Mouse (Mus musculus): ENCODE data around the gene Cenpc1. TPM values are rescaled to one million over a fixed set of nuclear protein-coding genes. Genes with fewer than 3 reads are reported as not detected.

The Cenpc1 gene
- polyA plus RNA-seq, 2 experiments: 18.9 to 26.4 TPM

GRCm38 (mm10) chr5:85986734-85987515 is 78.5 kb downstream of the Cenpc1 start:
- ATAC-seq (ENCODE audit: low FRiP score, low read depth): no peak
- no peak for TF ChIP-seq POLR2A (IDR thresholded peaks at IDR 0.05; ENCODE audit: borderline replicate concordance, extremely low read depth, insufficient read depth, insufficient read length)
- H3K4me2 ChIP-seq (replicated peaks; ENCODE audit: low read depth, low read length, severe bottlenecking): no peak overlapping the region
- H3K36me3 ChIP-seq (ENCODE audit: control insufficient read depth, insufficient read depth, low read length): no peaks in the 10 kb centered on the region
- no peaks in the 10 kb centered on the region for H3K4me1 ChIP-seq (ENCODE audit: control insufficient read depth, insufficient read depth, low read length)
- 74% methylated on average over 4 of the region's 4 CpGs for WGBS
- no peaks in the 10 kb centered on the region for H3K9me3 ChIP-seq (ENCODE audit: control insufficient read depth, low read length)
- no peaks in the 10 kb centered on the region for H3K27me3 ChIP-seq (ENCODE audit: control insufficient read depth, insufficient read depth, low read length)
- H3K9ac ChIP-seq (ENCODE audit: low read depth, low read length, severe bottlenecking): no peak overlapping the region
- H3K4me3 ChIP-seq (replicated peaks; ENCODE audit: low read length): no peak overlapping the region
- no peak overlapping the region for H3K27ac ChIP-seq (replicated peaks; ENCODE audit: low read depth, low read length)
- DNase-seq (ENCODE audit: low spot score): no peak

DNA sequence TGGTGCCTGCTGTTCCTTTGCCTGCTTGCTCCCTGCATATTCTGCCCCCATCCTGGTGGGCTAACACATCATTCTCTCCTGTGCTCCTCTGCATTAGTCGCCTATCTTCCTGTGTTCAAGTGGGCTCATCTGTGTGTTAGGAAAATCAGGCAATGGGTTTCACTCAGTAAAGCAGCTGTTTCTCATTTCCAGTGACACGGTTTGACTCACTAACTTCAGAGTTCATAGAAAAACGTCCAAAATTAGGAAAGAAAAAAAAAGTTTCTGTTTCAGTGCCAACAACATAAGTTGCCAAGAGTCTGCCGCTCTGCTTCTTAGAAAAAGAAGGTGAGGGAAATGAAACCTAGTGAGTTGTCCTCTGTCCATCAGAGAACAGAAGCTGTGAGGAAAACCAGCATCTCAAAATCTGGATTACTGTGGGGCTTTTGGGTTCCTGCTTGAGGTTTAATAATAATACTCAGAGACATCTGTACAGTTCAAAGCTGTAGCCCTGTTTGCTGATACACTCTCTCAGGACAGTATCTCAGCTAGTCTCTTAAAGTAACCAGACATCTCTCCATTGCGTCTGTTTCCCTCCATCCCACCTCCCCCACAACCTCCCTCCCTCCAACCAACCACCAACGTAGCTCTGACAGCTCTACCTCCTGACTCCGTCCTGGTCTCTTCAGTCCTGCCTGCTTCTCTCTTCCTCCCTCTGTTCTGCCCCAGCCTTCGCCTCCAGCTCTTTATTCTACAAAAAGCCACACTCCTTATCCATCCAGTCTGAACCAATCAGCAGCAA is 87.5 kb downstream of the Cenpc1 start:
- ATAC-seq (ENCODE audit: low FRiP score, low read depth) (no peak), DNase-seq (ENCODE audit: low spot score) (peak; percentile 52)
- no peaks in the 10 kb centered on the region for H3K9me3 ChIP-seq (ENCODE audit: control insufficient read depth, low read length)
- H3K27ac ChIP-seq (replicated peaks; ENCODE audit: low read depth, low read length): no peak overlapping the region
- 42% methylated on average over 8 of the region's 8 CpGs for WGBS
- H3K27me3 ChIP-seq (ENCODE audit: control insufficient read depth, insufficient read depth, low read length): no peaks in the 10 kb centered on the region
- H3K4me2 ChIP-seq (replicated peaks; ENCODE audit: low read depth, low read length, severe bottlenecking): no peak overlapping the region
- H3K9ac ChIP-seq (ENCODE audit: low read depth, low read length, severe bottlenecking): no peak overlapping the region
- 0 out of 2 replicates have a peak, but pooled peaks cover 2% of the 10 kb centered on the region for H3K4me1 ChIP-seq (ENCODE audit: control insufficient read depth, insufficient read depth, low read length)
- no peaks in the 10 kb centered on the region for H3K36me3 ChIP-seq (ENCODE audit: control insufficient read depth, insufficient read depth, low read length)
- no peak overlapping the region for H3K4me3 ChIP-seq (replicated peaks; ENCODE audit: low read length)
- TF ChIP-seq POLR2A (IDR thresholded peaks at IDR 0.05; ENCODE audit: borderline replicate concordance, extremely low read depth, insufficient read depth, insufficient read length): no peak

DNA sequence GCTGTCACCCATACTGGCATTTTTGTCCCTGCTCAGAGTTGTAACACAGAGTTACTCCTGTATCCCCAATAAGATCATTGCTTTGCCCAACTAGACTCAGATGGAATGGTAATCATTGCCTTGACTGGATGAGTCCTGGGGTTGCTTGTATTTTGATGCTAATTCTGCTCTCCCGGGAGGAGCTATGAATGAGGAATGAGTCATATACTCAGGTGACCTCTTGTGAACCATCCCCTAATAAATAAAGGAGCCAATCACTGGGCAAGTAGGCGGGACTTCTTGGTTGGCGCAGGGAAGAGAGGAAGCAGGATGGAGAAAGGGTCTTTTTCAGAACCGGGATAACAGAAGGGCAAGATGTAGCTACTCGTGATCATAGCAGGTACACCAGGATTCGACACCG is 102.6 kb downstream of the Cenpc1 start:
- Histone ChIP-seq H3K4me1 (ENCODE audit: control insufficient read depth, insufficient read depth, low read length) (no peaks in the 10 kb centered on the region), H3K36me3 (ENCODE audit: control insufficient read depth, insufficient read depth, low read length) (no peaks in the 10 kb centered on the region), H3K27ac (replicated peaks; ENCODE audit: low read depth, low read length) (no peak overlapping the region), H3K27me3 (ENCODE audit: control insufficient read depth, insufficient read depth, low read length) (no peaks in the 10 kb centered on the region), H3K4me3 (replicated peaks; ENCODE audit: low read length) (no peak overlapping the region), H3K9me3 (ENCODE audit: control insufficient read depth, low read length) (no peaks in the 10 kb centered on the region), H3K9ac (ENCODE audit: low read depth, low read length, severe bottlenecking) (no peak overlapping the region), H3K4me2 (replicated peaks; ENCODE audit: low read depth, low read length, severe bottlenecking) (no peak overlapping the region)
- 88% methylated on average over 7 of the region's 7 CpGs for WGBS
- ATAC-seq (ENCODE audit: low FRiP score, low read depth) (no peak), DNase-seq (ENCODE audit: low spot score) (no peak)
- TF ChIP-seq POLR2A (IDR thresholded peaks at IDR 0.05; ENCODE audit: borderline replicate concordance, extremely low read depth, insufficient read depth, insufficient read length): no peak

Other genes starting within 250 kb of the Cenpc1 start
- 0.23 and 0.36 TPM in 2 replicates for gene Stap1, start 6.2 kb upstream of the Cenpc1 start, polyA plus RNA-seq (2012; rRNA removed)
- gene Stap1, start 6.2 kb upstream of the Cenpc1 start, polyA plus RNA-seq (2014; fragmentation: Nextera tagmentation; extraction: Ambion mirVana): 0.52 and 0.88 TPM in 2 replicates
- gene Uba6, start 107.2 kb upstream of the Cenpc1 start, polyA plus RNA-seq (2012; rRNA removed): 9.9 and 10.4 TPM in 2 replicates
- gene Uba6, start 107.2 kb upstream of the Cenpc1 start, polyA plus RNA-seq (2014; fragmentation: Nextera tagmentation; extraction: Ambion mirVana): 17.8 and 19.4 TPM in 2 replicates
- not detected in 2 replicates for gene Gnrhr, start 132.3 kb upstream of the Cenpc1 start, polyA plus RNA-seq (2012; rRNA removed)
- not detected in 2 replicates for gene Gnrhr, start 132.3 kb upstream of the Cenpc1 start, polyA plus RNA-seq (2014; fragmentation: Nextera tagmentation; extraction: Ambion mirVana)
- gene Tmprss11c, start 223.7 kb upstream of the Cenpc1 start, polyA plus RNA-seq (2012; rRNA removed): not detected in 2 replicates
- gene Tmprss11c, start 223.7 kb upstream of the Cenpc1 start, polyA plus RNA-seq (2014; fragmentation: Nextera tagmentation; extraction: Ambion mirVana): not detected in 2 replicates